Mouse (Mus musculus) 416B (cell line): ENCODE results near the gene Nmrk2.

Experiments
- DNase-seq: peaks from one replicate; pipeline ENCODE4 v3.0.0; 2011; ENCODE audit warnings: low read depth

Gene Nmrk2

DNA sequence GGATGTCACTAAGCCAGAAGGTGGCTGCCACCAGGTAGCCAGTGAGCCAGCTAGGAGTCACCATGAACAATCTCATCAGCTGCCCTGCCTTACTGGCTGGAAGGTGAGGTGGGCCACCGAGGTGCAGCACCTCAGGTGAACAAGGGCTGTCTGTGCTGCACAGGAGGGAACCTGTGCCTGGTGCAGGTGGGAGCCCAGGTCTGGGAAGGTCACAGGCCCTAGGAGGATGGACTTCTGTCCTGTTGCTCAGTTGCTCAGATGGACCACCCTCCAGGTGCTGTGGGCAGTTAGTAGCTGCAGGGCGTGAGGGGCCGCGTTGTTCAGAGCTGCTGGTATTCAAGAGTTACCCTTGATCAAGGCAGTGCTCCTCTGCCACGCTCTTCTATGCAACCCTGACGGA is 15.0 kb upstream of the Nmrk2 start:
- DNase-seq = no peak

GRCm38 (mm10) chr10:81216260-81216659 is 14.4 kb upstream of the Nmrk2 start:
- DNase-seq = peak; percentile 26

DNA sequence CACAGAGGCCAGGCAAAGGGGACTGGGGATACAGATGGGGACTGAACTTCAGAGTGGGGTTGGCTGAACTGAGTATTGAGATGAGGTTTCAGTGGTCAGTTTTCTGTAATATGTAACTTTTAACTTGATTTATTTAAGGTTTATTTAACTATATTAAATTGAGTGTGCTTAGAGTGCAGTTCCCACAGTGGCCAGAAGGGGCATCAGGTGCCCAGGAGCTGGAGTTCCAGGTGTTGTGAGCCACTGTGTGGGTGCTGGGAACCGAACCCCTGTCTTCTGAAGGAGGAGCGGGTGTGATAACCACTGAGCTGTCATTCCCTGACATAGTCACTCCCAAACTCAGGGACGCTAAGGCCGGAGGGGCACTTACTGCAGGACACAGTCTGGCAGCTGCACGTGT is 8.3 kb upstream of the Nmrk2 start:
- no peak for DNase-seq

GRCm38 (mm10) chr10:81204137-81204536 is 2.3 kb upstream of the Nmrk2 start:
- DNase-seq = no peak

GRCm38 (mm10) chr10:81202978-81203720 is 1.3 kb upstream of the Nmrk2 start:
- DNase-seq = no peak

- no peak for DNase-seq
Measured at GRCm38 (mm10) chr10:81200605-81201287, 1.1 kb downstream of the Nmrk2 start.

- no peak for DNase-seq
Measured at GRCm38 (mm10) chr10:81200141-81200540, 1.7 kb downstream of the Nmrk2 start.

- no peak for DNase-seq
Measured at GRCm38 (mm10) chr10:81198990-81199389, 2.9 kb downstream of the Nmrk2 start.

DNA sequence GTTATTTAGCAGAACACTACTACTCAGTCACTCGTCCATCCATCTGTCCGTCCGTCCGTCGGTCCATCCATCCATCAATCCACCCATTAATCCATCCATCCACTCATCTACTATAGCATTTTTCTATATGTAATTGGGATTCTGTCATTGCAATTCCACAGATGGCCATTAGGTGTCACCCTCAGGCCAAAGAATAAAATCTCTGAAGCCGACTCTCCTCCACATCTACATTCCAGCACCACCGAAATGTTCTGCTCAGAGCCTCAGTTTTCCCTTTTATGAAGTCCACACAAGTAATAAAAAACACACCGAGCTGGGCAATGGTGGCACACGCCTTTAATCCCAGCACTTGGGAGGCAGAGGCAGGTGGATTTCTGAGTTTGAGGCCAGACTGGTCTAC is 3.6 kb downstream of the Nmrk2 start:
- DNase-seq = peak; percentile 75

DNA sequence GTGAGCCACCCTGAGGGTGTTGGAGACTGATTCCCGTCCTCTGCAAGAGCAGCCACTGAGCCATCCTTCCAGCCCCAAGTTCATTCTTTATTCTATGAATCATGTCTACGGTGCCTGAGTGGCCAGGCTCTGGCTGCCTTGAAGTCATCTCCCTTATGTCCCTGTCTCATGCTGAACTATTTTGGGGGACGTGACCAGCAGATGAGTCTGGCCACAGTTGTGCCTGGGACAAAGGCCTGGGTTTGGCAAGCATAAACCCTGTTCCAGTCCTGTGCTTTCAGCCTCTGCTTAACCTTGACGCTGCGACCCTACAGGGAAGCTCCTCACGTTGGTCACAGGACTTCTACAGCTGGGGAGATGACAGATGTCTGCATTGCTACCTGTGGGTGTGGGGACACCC is 4.5 kb downstream of the Nmrk2 start:
- DNase-seq = no peak

DNA sequence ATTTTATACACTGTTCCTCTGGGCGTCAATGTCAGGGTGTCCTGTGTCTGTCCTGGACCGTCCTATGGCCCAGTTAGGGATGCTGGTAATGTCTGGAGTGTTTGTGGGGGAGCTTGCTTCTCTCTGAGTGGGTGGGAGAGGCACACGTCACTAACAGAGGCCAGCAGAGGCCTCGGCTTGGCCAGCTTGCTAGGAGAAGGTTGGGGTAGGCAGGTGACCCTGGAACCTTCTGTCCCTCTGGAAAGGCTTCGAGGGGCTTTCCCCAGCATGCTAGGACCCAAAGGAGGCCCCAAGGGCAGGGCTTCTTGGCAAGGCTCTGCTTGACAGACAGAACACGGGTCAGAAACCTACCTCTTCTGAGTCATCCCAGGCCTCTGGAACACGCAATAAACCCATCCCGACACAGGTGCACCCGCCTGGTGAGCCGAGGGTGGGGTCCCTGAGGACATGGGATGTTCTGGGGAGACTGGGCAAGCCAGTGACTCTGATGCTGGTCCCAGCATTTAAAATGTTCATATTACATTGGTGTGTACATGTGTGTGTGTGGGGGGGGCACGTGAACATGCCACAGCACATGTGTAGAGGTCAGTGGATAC is 5.3 kb downstream of the Nmrk2 start:
- DNase-seq = no peak

DNA sequence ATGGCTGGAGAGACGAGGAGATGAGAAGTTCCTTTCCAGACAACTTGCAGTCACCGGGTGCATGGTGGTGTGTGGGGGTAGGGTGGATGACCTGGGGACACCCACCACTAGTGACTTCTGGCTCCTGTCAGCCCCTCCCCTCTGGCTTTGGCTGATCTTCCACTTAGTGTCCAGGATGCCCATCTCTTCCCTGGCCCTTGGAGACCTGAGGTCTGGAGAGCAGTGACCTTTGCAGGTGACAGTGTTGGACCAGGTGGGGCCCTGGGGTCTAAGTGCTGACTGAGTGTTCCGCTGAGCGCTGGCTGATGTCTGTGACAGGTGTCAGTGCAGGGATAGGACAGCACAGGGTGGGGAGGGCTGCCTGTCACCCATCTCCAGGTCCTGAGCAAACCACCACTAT is 6.6 kb downstream of the Nmrk2 start:
- no peak for DNase-seq

DNA sequence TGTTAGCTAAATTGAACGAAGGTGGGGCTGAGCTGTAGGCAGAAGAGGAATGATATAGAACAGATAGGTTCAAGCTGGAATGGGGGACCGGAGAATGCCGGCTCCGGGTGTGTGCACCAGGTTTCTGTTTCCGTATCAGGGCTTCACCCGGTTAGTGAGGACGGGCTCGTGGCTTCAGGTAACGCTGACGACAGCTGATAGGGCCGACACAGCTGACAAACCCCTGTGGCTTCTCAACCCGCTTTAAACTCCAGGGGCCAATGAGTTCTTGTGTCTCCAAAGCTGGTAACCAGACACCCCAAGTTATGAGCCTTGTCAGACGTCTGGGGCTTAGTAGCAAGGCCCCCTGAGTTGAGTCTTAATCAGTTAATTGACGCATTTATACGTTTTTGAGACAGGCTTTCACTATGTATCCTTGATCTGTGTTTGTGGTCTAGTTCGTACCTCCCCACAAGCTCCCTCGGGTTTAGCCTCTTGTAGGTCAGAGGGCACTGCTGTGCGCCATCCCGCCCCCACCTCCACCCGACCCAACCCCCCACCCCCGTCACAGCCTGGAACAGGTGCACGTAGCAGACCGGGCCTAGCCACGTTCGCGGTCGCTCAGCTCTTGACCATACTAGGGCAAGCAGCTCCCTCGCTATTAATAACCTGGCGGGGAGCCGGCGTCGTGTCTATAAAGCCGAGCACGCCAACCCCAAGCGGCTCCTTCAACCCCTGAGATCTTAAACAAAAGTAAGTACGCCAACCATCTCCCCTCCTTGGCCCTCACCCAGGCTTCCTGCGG is 7.7 kb downstream of the Nmrk2 start:
- DNase-seq = no peak

DNA sequence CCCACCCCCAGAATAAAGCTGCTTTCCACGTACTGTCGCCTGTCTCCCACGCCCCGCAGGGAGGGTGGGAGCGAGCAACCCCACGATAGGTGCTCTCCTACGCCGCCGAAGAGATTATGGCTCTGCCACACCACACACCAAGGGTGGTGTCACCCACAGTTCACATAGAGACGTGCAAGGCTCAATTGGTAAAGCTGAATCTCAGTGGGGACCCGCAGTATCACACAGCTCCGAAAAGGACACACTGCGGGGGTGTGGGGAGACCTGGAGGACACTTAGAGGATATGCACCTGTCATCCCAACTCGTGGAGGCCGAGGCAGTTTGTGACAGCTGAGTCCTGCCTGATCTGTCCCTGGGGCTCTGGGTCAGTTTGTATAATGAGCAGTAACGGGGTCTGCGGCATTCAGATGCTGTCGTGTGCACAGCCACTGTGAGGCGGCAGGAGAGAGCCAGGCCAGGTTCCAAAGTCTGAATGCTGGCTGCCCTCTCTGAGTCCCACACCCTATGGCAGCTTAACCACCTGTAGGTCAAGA is 8.8 kb downstream of the Nmrk2 start:
- DNase-seq = peak; percentile 45

- peak; percentile 87 for DNase-seq
Measured at GRCm38 (mm10) chr10:81192270-81192967, 9.4 kb downstream of the Nmrk2 start.

GRCm38 (mm10) chr10:81191342-81191982 is 10.4 kb downstream of the Nmrk2 start:
- peak; percentile 81 for DNase-seq

DNA sequence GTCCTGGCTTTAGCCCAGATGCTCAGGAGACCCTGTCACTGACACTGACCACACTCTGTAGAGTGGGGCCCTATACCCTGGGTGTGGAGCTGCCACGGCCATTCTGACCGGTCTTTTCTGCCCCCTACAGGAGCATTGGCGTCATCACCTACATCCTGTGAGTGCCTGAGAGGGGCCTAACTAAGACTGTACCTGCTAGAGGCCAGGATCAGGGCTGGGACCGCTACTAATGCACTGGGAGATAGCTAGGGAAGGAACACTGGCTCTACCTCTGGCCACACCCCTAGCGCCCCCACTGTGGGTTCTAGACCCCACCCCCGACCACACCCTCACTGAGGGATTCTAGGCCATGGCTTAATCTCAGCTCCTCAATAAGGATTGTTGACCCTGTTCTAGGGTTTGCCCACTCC is 10.9 kb downstream of the Nmrk2 start:
- DNase-seq = peak; percentile 56

DNA sequence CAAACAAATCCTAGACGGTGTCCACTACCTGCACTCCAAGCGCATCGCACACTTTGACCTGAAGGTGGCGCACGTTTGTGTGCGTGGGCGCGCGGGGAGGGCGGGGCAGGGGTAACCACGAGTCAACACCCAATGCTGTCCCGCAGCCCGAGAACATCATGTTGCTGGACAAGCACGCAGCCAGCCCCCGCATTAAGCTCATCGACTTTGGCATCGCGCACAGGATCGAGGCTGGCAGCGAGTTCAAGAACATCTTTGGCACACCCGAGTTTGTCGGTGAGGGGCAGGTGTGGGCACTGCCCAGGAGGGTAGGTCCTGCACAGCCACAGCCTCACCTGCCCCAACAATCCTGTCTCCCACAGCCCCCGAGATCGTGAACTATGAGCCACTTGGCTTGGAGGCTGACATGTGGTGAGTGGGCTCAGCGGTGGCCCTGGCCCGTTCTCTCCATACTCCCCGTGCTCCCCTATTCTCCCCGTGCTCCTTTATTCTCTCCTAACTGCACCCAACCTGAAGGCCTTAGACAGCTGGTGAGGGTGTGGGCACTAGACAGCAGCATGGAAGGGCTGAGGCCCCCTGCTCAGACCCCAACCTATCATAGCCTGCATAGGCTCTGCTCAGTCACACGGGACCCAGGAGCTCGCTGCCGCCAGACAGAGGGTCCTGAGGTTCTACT is 11.5 kb downstream of the Nmrk2 start:
- DNase-seq = peak; percentile 54

DNA sequence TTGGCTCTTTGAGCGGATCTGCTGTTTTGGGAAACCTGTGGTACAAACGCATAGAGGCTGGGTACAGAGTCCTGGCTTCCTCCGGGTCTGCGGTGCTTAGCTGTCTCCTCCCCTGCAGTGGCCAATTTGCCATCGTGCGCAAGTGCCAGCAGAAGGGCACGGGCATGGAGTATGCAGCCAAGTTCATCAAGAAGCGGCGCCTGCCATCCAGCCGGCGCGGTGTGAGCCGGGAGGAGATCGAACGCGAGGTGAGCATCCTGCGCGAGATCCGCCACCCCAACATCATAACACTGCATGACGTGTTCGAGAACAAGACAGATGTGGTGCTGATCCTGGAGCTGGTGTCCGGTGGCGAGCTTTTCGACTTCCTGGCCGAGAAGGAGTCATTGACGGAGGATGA is 12.0 kb downstream of the Nmrk2 start:
- no peak for DNase-seq

GRCm38 (mm10) chr10:81187161-81187560 is 14.7 kb downstream of the Nmrk2 start:
- no peak for DNase-seq

DNA sequence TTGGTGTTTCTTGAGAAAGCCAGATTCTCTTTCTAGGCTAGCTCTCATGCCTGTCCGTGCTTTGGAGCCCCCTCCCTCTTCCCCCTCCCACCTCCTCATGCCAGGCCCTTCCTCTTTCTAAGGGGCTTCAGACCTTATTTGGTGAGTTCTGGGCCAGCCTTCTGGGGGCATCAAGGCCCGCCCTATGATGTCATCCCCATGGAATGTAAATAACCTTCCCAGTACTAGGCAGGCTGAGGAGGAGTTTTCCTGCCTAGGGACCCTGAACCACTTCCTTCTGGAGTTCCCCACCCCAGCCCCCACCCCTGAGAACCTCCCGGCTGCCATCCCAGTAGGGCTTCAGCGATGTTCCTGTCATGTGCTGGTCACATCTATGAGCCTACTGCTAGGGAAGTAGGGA is 17.1 kb downstream of the Nmrk2 start:
- DNase-seq = no peak
